Mouse (Mus musculus) hindbrain, embryonic 13.5 days (tissue): ENCODE data around the gene Dhx33. TPM values are rescaled to one million over a fixed set of nuclear protein-coding genes. Genes with fewer than 3 reads are reported as not detected.

Experiments used
- ATAC-seq: fragments of 200-750 bp; cut with Nextera tagmentation; 2 replicates; pipeline ENCODE4 v1.8.0; 2017; ENCODE audit warnings: moderate TSS enrichment; ENCODE audit not compliant: low FRiP score
- H3K27ac ChIP-seq: fragments of 300-500 bp; sonication (generic); 2 replicates; pipeline ENCODE4 v1.5.1; 2015; ENCODE audit warnings: inconsistent platforms, mild to moderate bottlenecking, moderate library complexity
- H3K27me3 ChIP-seq: fragments of 300-500 bp; sonication (generic); 2 replicates; pipeline ENCODE4 v1.6.1; 2015; ENCODE audit warnings: mild to moderate bottlenecking, inconsistent platforms
- H3K36me3 ChIP-seq: fragments of 300-500 bp; sonication (generic); 2 replicates; pipeline ENCODE4 v1.6.1; 2015; ENCODE audit warnings: mild to moderate bottlenecking, inconsistent platforms
- H3K4me1 ChIP-seq: fragments of 300-500 bp; sonication (generic); replicated peaks from 2 replicates; pipeline ENCODE4 v1.6.1; 2015; ENCODE audit warnings: inconsistent platforms
- H3K4me2 ChIP-seq: fragments of 300-500 bp; sonication (generic); 2 replicates; pipeline ENCODE4 v1.6.1; 2015; ENCODE audit warnings: inconsistent platforms, mild to moderate bottlenecking, moderate library complexity
- H3K4me3 ChIP-seq: fragments of 300-500 bp; sonication (generic); 2 replicates; pipeline ENCODE4 v1.5.1; 2015; ENCODE audit warnings: mild to moderate bottlenecking, inconsistent platforms
- H3K9ac ChIP-seq: fragments of 300-500 bp; sonication (generic); 2 replicates; pipeline ENCODE4 v1.6.1; 2015; ENCODE audit warnings: mild to moderate bottlenecking, inconsistent platforms
- H3K9me3 ChIP-seq: fragments of 300-500 bp; sonication (generic); 2 replicates; pipeline ENCODE4 v1.6.1; 2016; ENCODE audit warnings: inconsistent platforms
- WGBS: fragments of 180-500 bp; shearing (Covaris S2); methylation state at CpG from one replicate; pipeline ENCODE4 v1.1.7; 2015; 5-methylcytosine and 5-hydroxymethylcytosine counted together
- polyA plus RNA-seq: library from polyadenylated mRNA; unstranded; fragments of >200 nt; fragmentation: Nextera tagmentation; extraction: Ambion mirVana; gene quantifications from 2 replicates; pipeline ENCODE4 v1.2.1, GENCODE M21; 2015

Dhx33 gene
- 13.9 and 14.4 TPM in 2 replicates for polyA plus RNA-seq

DNA sequence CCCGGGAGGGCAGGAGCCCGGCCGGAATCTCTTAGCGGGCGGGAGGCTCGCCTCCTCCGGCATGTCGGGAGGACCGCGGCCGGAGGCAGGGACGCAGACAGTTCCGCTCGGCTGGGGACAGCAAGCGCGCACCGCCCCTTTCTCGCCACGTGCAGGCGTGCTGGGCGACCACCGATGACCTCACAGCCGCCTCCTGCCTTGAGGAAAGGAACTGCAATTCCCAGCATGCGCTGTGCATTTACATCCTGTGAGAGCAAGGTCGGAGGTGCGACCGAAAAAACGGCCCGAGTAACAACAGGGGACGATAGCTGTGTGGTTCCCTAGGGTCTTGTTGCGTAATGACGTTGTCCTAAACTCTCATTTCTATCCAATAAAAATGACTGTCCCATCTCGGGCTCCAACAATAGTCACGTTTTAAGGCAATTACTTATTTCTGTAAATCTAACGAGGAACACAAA, at the start of gene Dhx33:
TSS of gene Dhx33 (minus strand) at position 122 of the 458 bp plus-strand sequence.
- ATAC-seq = peak; percentile 98
- WGBS = under 1% methylated on average over 35 of the region's 35 CpGs
- Histone ChIP-seq H3K9ac (peak within 1 kb of the TSS; percentile 87), H3K4me2 (peak within 1 kb of the TSS; percentile 84), H3K36me3 (peaks cover 33% of the 10 kb centered on the region), H3K27ac (peak within 1 kb of the TSS; percentile 80), H3K4me1 (peaks cover 28% of the 10 kb centered on the region), H3K9me3 (no peaks in the 10 kb centered on the region), H3K27me3 (no peaks in the 10 kb centered on the region), H3K4me3 (peak within 1 kb of the TSS; percentile 89)

- no peak for ATAC-seq
- H3K27me3 ChIP-seq = no peaks in the 10 kb centered on the region
- WGBS = 3% methylated on average over 1 of the region's 1 CpGs
- no peaks in the 10 kb centered on the region for H3K4me1 ChIP-seq
- no peaks in the 10 kb centered on the region for H3K36me3 ChIP-seq
- H3K4me3 ChIP-seq = no peak overlapping the region
- no peak overlapping the region for H3K4me2 ChIP-seq
- no peaks in the 10 kb centered on the region for H3K9me3 ChIP-seq
- H3K9ac ChIP-seq = no peak overlapping the region
- H3K27ac ChIP-seq = no peak overlapping the region
Observed at GRCm38 (mm10) chr11:71052554-71052953, 48.3 kb upstream of the Dhx33 start.

DNA sequence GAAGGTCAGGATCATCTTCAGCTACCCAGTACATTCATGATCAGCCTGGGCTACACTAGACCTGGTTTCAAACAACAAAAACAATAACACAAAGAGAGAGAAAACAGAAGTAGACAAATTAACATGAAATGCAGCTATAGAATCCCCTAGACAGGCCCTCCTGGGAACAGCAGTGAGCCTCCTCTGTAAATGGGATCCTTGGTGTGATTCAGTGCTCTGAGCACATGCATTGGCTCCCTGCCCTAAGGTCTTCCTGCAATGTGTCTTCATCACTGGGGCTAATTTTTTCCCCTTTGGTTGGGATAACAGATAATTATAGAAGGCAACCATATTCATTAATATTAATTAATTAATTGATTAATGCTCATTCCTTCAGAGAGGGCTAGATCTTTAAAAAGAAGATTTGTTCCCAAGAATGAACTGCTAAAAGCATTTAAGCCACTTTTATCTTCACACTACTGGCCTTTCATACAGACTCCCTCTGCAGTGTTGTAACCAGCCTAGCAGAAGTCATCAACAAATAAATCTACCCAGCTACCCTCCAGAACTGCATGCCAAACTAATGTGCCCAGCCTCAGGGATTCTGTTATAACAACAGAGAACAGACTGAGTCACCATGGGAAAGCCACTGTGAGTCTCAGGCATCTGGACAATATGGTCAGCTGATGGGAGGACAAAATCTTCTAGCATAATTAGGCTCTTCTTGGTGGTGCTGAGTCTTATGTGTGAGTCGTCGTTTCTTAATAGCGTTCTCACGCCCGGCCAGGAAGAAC, 35.5 kb upstream of the Dhx33 start:
- no peak for ATAC-seq
- 97% methylated on average over 5 of the region's 5 CpGs for WGBS
- H3K4me3 ChIP-seq = no peak overlapping the region
- no peaks in the 10 kb centered on the region for H3K4me1 ChIP-seq
- no peaks in the 10 kb centered on the region for H3K27me3 ChIP-seq
- no peaks in the 10 kb centered on the region for H3K9me3 ChIP-seq
- H3K9ac ChIP-seq = no peak overlapping the region
- no peaks in the 10 kb centered on the region for H3K36me3 ChIP-seq
- H3K4me2 ChIP-seq = no peak overlapping the region
- H3K27ac ChIP-seq = no peak overlapping the region

GRCm38 (mm10) chr11:71033163-71033761, 29.0 kb upstream of the Dhx33 start, which contains the start of gene 6330403K07Rik:
Gene 6330403K07Rik (minus strand): TSS chr11:71033513.
- Histone ChIP-seq H3K36me3 (peaks cover 1% of the 10 kb centered on the region), H3K27me3 (no peaks in the 10 kb centered on the region), H3K9ac (peak within 1 kb of the TSS; percentile 94), H3K27ac (peak within 1 kb of the TSS; percentile 94), H3K4me1 (peaks cover 21% of the 10 kb centered on the region), H3K9me3 (no peaks in the 10 kb centered on the region), H3K4me3 (peak within 1 kb of the TSS; percentile 61), H3K4me2 (peak within 1 kb of the TSS; percentile 84)
- ATAC-seq = peak; percentile 95
- under 1% methylated on average over 29 of the region's 31 CpGs for WGBS

DNA sequence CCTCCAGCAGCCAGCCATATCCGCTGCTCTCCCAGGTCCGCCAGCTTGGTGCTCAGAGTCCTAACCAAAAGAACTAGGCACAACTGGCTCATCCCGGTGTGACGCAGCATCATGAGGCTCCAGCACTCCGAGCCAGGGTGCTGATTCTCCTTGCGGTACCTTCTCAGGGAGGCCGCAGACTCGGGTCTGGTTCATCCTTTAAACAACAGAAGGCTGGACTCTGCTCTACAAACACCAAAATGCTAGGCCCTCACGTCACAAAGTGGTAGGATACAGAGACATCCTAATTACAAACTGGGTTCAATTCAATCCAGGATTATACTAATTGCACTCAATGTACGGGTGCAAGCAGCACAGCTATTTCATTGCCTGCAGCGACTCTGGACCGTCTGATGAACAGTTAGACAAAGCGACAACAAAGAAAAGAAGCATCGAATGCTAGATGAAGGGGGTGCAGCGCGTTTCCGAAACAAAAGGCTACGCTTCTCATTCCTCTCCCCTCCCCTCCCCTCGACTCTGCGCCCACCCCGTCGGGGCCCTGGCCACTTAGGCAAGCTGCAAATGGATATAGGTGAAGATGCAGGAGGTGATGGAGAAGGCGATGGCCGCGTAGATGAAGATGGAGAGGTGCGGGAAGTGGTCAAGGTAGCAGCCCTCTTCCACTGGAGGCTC, 28.4 kb upstream of the Dhx33 start:
- H3K9me3 ChIP-seq = no peaks in the 10 kb centered on the region
- H3K27me3 ChIP-seq = no peaks in the 10 kb centered on the region
- peak; percentile 47 for ATAC-seq
- H3K4me1 ChIP-seq = peaks cover 24% of the 10 kb centered on the region
- peak overlapping the region; percentile 61 for H3K4me3 ChIP-seq
- peak overlapping the region; percentile 94 for H3K9ac ChIP-seq
- H3K36me3 ChIP-seq = peaks cover 8% of the 10 kb centered on the region
- WGBS = 5% methylated on average over 26 of the region's 26 CpGs
- peak overlapping the region; percentile 84 for H3K4me2 ChIP-seq
- peak overlapping the region; percentile 94 for H3K27ac ChIP-seq

- Histone ChIP-seq H3K4me2 (peak overlapping the region; percentile 84), H3K4me3 (peak overlapping the region; percentile 61), H3K27me3 (no peaks in the 10 kb centered on the region), H3K9me3 (no peaks in the 10 kb centered on the region), H3K36me3 (peaks cover 13% of the 10 kb centered on the region), H3K4me1 (peaks cover 24% of the 10 kb centered on the region), H3K27ac (peak overlapping the region; percentile 94), H3K9ac (peak overlapping the region; percentile 94)
- 61% methylated on average over 7 of the region's 7 CpGs for WGBS
- no peak for ATAC-seq
Observed at GRCm38 (mm10) chr11:71032070-71032469, 27.8 kb upstream of the Dhx33 start.

DNA sequence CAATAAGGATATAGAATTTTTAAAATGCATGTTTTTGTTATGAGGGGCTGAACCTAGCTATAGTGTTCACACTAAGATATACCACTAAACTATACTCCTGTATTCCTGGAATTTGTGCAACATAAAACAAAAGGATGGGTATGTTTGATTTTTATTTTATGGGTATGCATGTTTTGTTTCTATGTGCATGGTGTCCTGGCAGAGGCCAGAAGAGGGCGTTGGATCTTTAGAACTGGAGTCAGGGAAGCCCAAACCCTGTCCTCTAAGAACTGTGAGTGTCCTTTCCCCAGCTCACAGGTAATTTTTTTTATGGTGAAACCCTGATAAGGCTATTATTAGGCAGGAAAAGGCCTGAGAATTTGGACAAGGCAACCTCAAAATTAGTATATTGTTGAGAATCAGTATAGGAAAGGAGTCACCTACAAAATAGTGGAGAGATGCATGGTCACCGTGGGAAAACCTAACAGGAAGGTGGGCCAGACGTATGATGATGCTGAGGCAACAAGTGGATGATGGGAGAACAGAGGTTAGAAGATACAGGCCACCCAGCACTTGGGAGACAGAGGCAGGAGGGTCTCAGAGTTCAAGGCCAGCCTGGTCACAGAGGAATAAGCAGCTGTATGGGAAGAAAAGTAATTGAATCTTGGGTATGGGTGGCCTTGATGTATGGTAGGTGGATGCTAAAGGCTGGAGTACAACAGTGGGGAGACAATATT, 25.3 kb upstream of the Dhx33 start:
- no peak for ATAC-seq
- no peaks in the 10 kb centered on the region for H3K9me3 ChIP-seq
- no peak overlapping the region for H3K4me3 ChIP-seq
- H3K9ac ChIP-seq = no peak overlapping the region
- 78% methylated on average over 3 of the region's 3 CpGs for WGBS
- peaks cover 24% of the 10 kb centered on the region for H3K4me1 ChIP-seq
- peaks cover 35% of the 10 kb centered on the region for H3K36me3 ChIP-seq
- H3K27ac ChIP-seq = no peak overlapping the region
- no peaks in the 10 kb centered on the region for H3K27me3 ChIP-seq
- H3K4me2 ChIP-seq = no peak overlapping the region

- Histone ChIP-seq H3K27me3 (no peaks in the 10 kb centered on the region), H3K36me3 (peaks cover 39% of the 10 kb centered on the region), H3K4me2 (no peak overlapping the region), H3K4me1 (peaks cover 24% of the 10 kb centered on the region), H3K27ac (no peak overlapping the region), H3K9me3 (no peaks in the 10 kb centered on the region), H3K9ac (0 out of 2 replicates have a peak overlapping the region, but pooled peaks have one; percentile 19), H3K4me3 (no peak overlapping the region)
- 73% methylated on average over 3 of the region's 3 CpGs for WGBS
- ATAC-seq = no peak
Observed at GRCm38 (mm10) chr11:71028280-71028679, 24.0 kb upstream of the Dhx33 start.

- H3K4me2 ChIP-seq = peak within 1 kb of the TSS; percentile 82
- under 1% methylated on average over 71 of the region's 71 CpGs for WGBS
Observed at GRCm38 (mm10) chr11:71019201-71020068, 15.2 kb upstream of the Dhx33 start, which contains the start of the genes Mis12 and Derl2. Gene Mis12 (plus strand): TSS chr11:71019611. Gene Derl2 (minus strand): TSS chr11:71019841.

DNA sequence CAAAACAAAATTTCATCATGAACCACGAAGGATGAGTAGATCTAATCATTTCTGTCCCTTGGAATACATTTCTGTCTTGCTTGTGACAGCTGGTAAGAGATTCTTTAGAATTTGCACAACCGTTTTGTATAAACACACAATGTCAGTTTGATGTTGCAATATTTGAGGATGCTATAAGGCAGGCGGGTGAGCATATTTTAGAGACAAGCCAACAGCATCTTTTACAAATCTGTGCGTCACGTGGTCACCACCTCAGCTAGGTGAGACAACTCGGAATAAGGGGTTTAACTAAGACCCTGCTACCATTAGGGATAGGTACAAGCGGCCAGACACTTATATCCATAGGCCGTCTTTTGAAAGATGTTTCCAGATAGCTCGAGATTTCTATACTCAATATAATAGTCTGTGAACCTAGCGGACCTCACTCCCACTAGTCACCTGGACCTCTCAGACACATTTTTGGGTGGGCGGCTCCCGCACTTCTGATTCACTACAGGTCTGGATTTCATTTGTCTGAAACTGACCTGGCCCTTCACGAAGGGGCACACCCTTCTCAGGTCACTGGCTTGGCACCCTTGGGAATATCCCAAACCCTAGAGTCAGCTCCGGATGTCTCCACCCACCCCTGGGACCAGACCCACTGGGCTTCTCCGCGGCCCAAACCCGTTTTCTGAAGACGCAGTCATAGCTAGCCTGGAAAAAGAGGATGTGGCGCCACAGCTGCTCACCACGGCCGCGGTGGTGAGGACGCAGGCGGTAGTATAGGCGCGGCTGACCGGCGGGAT, 14.4 kb upstream of the Dhx33 start:
- Histone ChIP-seq H3K4me1 (peaks cover 45% of the 10 kb centered on the region), H3K9me3 (no peaks in the 10 kb centered on the region), H3K27me3 (no peaks in the 10 kb centered on the region), H3K4me3 (peak overlapping the region; percentile 90), H3K36me3 (peaks cover 14% of the 10 kb centered on the region), H3K9ac (peak overlapping the region; percentile 89), H3K27ac (peak overlapping the region; percentile 88), H3K4me2 (peak overlapping the region; percentile 81)
- ATAC-seq = no peak
- WGBS = 5% methylated on average over 28 of the region's 28 CpGs

More at GRCm38 (mm10) chr11:71019201-71020068, 15.2 kb upstream of the Dhx33 start, which contains the start of the genes Mis12 and Derl2:
- Histone ChIP-seq H3K4me1 (peaks cover 45% of the 10 kb centered on the region), H3K9me3 (no peaks in the 10 kb centered on the region), H3K4me3 (peak within 1 kb of the TSS; percentile 90), H3K27ac (peak within 1 kb of the TSS; percentile 89), H3K27me3 (no peaks in the 10 kb centered on the region), H3K9ac (peak within 1 kb of the TSS; percentile 90), H3K36me3 (peaks cover 8% of the 10 kb centered on the region)
- ATAC-seq = peak; percentile 100
